Mouse (Mus musculus) heart, embryonic 13.5 days (tissue): Measurements from ENCODE around the gene Gm17428. TPM values are rescaled to one million over a fixed set of nuclear protein-coding genes. Genes with fewer than 3 reads are reported as not detected.
"Not testable (repeated sequence)": the region's sequence is repeated elsewhere in the genome, so short reads cannot be mapped to it uniquely, and the experiment has no call there.

Experiments
- ATAC-seq: fragments of 200-750 bp; cut with Nextera tagmentation; 2 replicates; pipeline ENCODE4 v1.8.0; 2017; ENCODE audit warnings: moderate TSS enrichment; ENCODE audit not compliant: insufficient number of reproducible peaks, low FRiP score, low TSS enrichment; ENCODE audit errors: extremely low read depth
- H3K27ac ChIP-seq: fragments of 300-500 bp; sonication (generic); replicated peaks from 2 replicates; pipeline ENCODE4 v1.5.1; 2015; ENCODE audit warnings: moderate library complexity, mild to moderate bottlenecking, inconsistent platforms
- H3K27me3 ChIP-seq: fragments of 300-500 bp; sonication (generic); replicated peaks from 2 replicates; pipeline ENCODE4 v1.6.1; 2015; ENCODE audit warnings: mild to moderate bottlenecking, inconsistent platforms
- H3K36me3 ChIP-seq: fragments of 300-500 bp; sonication (generic); 2 replicates; pipeline ENCODE4 v1.6.1; 2015; ENCODE audit warnings: mild to moderate bottlenecking, inconsistent platforms
- H3K4me1 ChIP-seq: fragments of 300-500 bp; sonication (generic); 2 replicates; pipeline ENCODE4 v1.6.1; 2015; ENCODE audit warnings: inconsistent platforms
- H3K4me2 ChIP-seq: fragments of 300-500 bp; sonication (generic); 2 replicates; pipeline ENCODE4 v1.6.1; 2015; ENCODE audit warnings: inconsistent platforms, mild to moderate bottlenecking, moderate library complexity
- H3K4me3 ChIP-seq: fragments of 300-500 bp; sonication (generic); 2 replicates; pipeline ENCODE4 v1.5.1; 2015; ENCODE audit warnings: moderate library complexity, mild to moderate bottlenecking, inconsistent platforms
- H3K9ac ChIP-seq: fragments of 300-500 bp; sonication (generic); 2 replicates; pipeline ENCODE4 v1.6.1; 2015; ENCODE audit warnings: inconsistent platforms, mild to moderate bottlenecking, moderate library complexity
- H3K9me3 ChIP-seq: fragments of 300-500 bp; sonication (generic); 2 replicates; pipeline ENCODE4 v1.6.1; 2016; ENCODE audit warnings: inconsistent platforms
- WGBS: fragments of 180-500 bp; shearing (Covaris S2); methylation state at CpG from one replicate; pipeline ENCODE4 v1.1.7; 2015; ENCODE audit warnings: mixed read lengths; 5-methylcytosine and 5-hydroxymethylcytosine counted together
- polyA plus RNA-seq: library from polyadenylated mRNA; unstranded; fragments of >200 nt; fragmentation: Nextera tagmentation; extraction: Ambion mirVana; gene quantifications from 2 replicates; pipeline ENCODE4 v1.2.1, GENCODE M21; 2015

Gm17428 gene
- polyA plus RNA-seq, 1 experiment from 2014 or later, result not detected

DNA sequence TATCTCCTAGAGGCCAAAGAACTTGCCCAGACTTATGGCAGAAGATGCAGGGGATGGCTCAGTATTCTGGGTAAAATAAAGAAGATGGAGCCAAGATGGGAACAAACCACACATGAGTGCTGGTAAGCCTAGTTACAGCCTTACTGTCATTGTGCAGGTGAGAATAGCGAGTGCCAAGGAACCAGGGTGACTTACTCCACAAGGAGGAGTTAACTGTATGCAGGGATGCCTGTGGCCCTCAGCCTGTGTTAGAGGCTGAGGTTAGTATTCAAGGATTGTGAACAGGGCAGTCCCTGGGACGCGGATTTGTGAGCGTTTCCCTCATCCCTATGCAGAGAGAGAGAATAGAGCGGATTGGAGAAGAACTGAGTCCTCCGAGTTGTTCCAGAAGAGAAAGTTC, 25.1 kb upstream of the Gm17428 start:
- Histone ChIP-seq H3K9ac (peak overlapping the region; percentile 2; the same call in 1 of the 2 replicates), H3K27ac (peak overlapping the region; percentile 24; the same call in 1 of the 2 replicates), H3K4me1 (peaks cover 44% of the 10 kb centered on the region), H3K4me3 (no peak overlapping the region), H3K9me3 (no peaks in the 10 kb centered on the region), H3K36me3 (peaks cover 96% of the 10 kb centered on the region), H3K27me3 (peaks cover 14% of the 10 kb centered on the region; the same call in 1 of the 2 replicates), H3K4me2 (no peak overlapping the region)
- no peak for ATAC-seq
- WGBS, result 72% methylated on average over 6 of the region's 6 CpGs

DNA sequence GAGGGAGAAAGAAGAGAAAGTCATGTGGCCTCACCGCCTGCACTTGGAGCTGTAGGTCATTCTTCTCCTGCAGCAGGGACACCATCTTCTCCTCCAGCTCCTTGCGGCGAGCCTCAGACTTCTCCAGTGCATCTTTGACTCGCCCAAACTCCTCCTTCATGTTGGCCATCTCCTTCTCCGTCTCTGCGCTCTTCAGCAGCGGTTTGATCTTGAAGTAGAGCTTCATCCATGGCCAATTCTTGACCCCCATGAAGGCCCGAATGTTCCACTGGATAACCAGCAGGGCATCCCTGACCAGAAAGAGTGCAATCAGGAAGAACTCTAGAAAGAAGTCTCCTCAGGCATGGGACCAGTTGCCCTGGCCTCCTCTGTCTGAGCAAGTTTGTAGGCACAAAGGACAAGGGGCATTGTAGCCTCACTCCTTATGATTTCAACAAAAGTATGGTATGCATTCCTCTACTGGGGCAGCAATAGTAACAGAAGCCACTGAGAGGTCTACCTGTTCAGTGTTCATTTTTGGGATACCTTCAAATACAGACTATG, 23.0 kb upstream of the Gm17428 start:
- Histone ChIP-seq H3K9ac (peak overlapping the region; percentile 25; the same call in 1 of the 2 replicates), H3K36me3 (peaks cover 96% of the 10 kb centered on the region), H3K4me2 (no peak overlapping the region), H3K4me1 (peaks cover 41% of the 10 kb centered on the region), H3K9me3 (no peaks in the 10 kb centered on the region), H3K4me3 (no peak overlapping the region), H3K27ac (peak overlapping the region; percentile 17; the same call in 1 of the 2 replicates), H3K27me3 (peaks cover 14% of the 10 kb centered on the region; the same call in 1 of the 2 replicates)
- no peak for ATAC-seq
- WGBS, result 80% methylated on average over 8 of the region's 8 CpGs

GRCm38 (mm10) chr14:54954474-54954873, 22.3 kb upstream of the Gm17428 start:
- no peak overlapping the region for H3K4me2 ChIP-seq
- peaks cover 96% of the 10 kb centered on the region for H3K36me3 ChIP-seq
- no peak overlapping the region for H3K27ac ChIP-seq
- peaks cover 12% of the 10 kb centered on the region; the same call in 1 of the 2 replicates for H3K27me3 ChIP-seq
- peak overlapping the region; percentile 60; the same call in 1 of the 2 replicates for H3K9ac ChIP-seq
- H3K9me3 ChIP-seq, result no peaks in the 10 kb centered on the region
- H3K4me1 ChIP-seq, result peaks cover 42% of the 10 kb centered on the region
- WGBS, result 52% methylated on average over 3 of the region's 3 CpGs
- no peak for ATAC-seq
- H3K4me3 ChIP-seq, result no peak overlapping the region

DNA sequence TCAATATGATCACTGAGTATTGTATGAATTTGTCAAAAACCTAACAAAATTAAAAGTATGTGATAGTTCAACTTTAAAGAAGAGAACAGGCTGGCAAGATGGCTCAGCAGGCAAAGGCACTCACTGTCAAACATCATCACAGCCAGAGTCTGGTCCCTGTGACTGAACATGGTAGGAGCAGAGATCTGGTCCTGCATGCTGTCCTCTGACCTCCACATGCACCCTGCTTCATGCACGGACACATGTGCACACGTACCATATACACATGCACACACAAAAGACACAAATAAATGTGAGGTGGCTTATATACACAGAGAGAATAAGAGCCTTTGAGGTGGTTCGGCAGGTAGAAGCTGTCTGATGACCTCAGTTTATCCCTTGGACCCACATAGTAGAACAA, 21.3 kb upstream of the Gm17428 start:
- Histone ChIP-seq H3K9ac (peak overlapping the region; percentile 60), H3K4me2 (0 out of 2 replicates have a peak overlapping the region, but pooled peaks have one; percentile 5), H3K36me3 (peaks cover 96% of the 10 kb centered on the region), H3K4me3 (no peak overlapping the region), H3K27ac (peak overlapping the region; percentile 39; the same call in 1 of the 2 replicates), H3K27me3 (peaks cover 6% of the 10 kb centered on the region; the same call in 1 of the 2 replicates), H3K9me3 (no peaks in the 10 kb centered on the region), H3K4me1 (peaks cover 44% of the 10 kb centered on the region)
- ATAC-seq, result no peak
- WGBS, result 64% methylated on average over 3 of the region's 3 CpGs

- 0 out of 2 replicates have a peak, but pooled peaks have one; percentile 0 for ATAC-seq
- H3K36me3 ChIP-seq, result peaks cover 96% of the 10 kb centered on the region
- peak overlapping the region; percentile 61 for H3K4me3 ChIP-seq
- H3K4me1 ChIP-seq, result peaks cover 54% of the 10 kb centered on the region
- peak overlapping the region; percentile 56; the same call in 1 of the 2 replicates for H3K27ac ChIP-seq
- H3K4me2 ChIP-seq, result peak overlapping the region; percentile 70
- no peaks in the 10 kb centered on the region for H3K9me3 ChIP-seq
- WGBS, result 62% methylated on average over 9 of the region's 9 CpGs
- H3K27me3 ChIP-seq, result 0 out of 2 replicates have a peak, but pooled peaks cover 1% of the 10 kb centered on the region
- peak overlapping the region; percentile 89 for H3K9ac ChIP-seq
Measured at GRCm38 (mm10) chr14:54956533-54956932, 20.2 kb upstream of the Gm17428 start.

DNA sequence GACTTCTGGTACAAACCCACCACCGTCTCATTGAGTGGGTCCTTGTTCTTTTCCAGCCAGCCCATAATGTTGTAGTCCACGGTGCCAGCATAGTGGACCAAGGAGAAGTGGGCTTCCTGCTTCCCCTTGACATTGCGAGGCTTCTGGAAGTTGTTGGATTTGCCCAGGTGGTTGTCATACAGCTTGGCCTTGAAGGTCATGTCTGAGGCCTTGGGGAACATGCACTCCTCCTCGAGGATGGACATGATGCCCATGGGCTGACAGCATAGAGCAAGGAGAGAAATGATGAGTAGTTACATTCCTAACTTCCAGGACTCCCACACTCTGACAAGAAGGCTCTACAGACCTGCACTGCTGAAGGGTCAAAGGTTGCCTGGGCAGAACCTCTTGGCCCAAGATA, 18.2 kb upstream of the Gm17428 start:
- 51% methylated on average over 4 of the region's 4 CpGs for WGBS
- peaks cover 93% of the 10 kb centered on the region for H3K36me3 ChIP-seq
- peak overlapping the region; percentile 70 for H3K4me2 ChIP-seq

DNA sequence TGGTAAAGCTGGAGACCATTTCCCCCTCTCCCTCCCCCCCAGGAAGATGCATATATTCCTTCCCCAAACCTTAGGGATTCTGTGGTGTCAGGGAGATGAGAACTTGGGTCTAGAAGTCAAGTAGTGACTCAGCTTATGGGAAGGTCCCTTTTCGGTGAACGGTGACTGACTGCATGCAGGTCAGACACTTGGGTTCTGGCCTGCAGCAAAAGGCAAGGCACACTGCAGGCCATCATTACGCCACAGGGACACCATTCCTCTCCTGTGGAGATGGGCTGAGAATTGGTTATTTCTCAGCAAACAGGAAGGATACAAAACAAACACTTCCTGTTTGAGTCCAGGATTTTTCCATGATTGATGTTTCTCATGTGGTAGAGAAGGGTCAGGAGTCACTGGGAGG, 17.5 kb upstream of the Gm17428 start:
- Histone ChIP-seq H3K4me2 (peak overlapping the region; percentile 70), H3K9ac (peak overlapping the region; percentile 89), H3K36me3 (peaks cover 93% of the 10 kb centered on the region), H3K27ac (peak overlapping the region; percentile 90), H3K4me1 (peaks cover 54% of the 10 kb centered on the region), H3K9me3 (no peaks in the 10 kb centered on the region), H3K27me3 (no peaks in the 10 kb centered on the region), H3K4me3 (peak overlapping the region; percentile 61)
- no peak for ATAC-seq
- WGBS, result 68% methylated on average over 3 of the region's 3 CpGs

More for the DNA sequence above, 18.2 kb upstream of the Gm17428 start:
- H3K9ac ChIP-seq, result peak overlapping the region; percentile 89
- no peaks in the 10 kb centered on the region for H3K27me3 ChIP-seq
- H3K9me3 ChIP-seq, result no peaks in the 10 kb centered on the region
- no peak for ATAC-seq
- peak overlapping the region; percentile 61 for H3K4me3 ChIP-seq
- peak overlapping the region; percentile 90 for H3K27ac ChIP-seq
- H3K4me1 ChIP-seq, result peaks cover 54% of the 10 kb centered on the region

- Histone ChIP-seq H3K9ac (peak overlapping the region; percentile 89), H3K4me1 (peaks cover 55% of the 10 kb centered on the region), H3K4me2 (peak overlapping the region; percentile 70), H3K4me3 (peak overlapping the region; percentile 61), H3K27ac (peak overlapping the region; percentile 90), H3K36me3 (peaks cover 93% of the 10 kb centered on the region)
- H3K9me3 ChIP-seq, H3K27me3 ChIP-seq, ATAC-seq: not testable (repeated sequence)
- WGBS, result 74% methylated on average over 12 of the region's 12 CpGs
Measured at GRCm38 (mm10) chr14:54959853-54960613, 16.7 kb upstream of the Gm17428 start.

DNA sequence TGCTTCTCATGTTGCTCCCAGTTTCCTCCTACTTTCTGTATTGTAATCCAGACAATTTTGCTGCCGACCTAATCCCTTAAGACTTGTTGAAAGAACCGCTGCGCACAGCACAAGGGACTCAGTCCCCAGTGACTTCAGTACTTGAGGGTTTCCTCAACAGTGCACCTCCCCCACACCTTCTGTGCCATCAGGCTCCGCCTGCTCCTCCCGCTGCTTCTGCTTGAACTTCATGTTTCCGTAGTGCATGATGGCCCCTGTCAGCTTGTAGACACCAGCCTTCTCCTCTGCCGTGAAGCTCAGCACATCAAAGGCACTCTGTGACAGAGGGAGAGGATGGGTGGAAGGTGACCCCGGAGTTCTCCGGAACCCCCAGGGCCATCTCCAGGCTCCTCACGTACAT, 16.0 kb upstream of the Gm17428 start:
- Histone ChIP-seq H3K4me2 (peak overlapping the region; percentile 70), H3K4me3 (peak overlapping the region; percentile 61), H3K36me3 (peaks cover 86% of the 10 kb centered on the region), H3K4me1 (peaks cover 55% of the 10 kb centered on the region), H3K9me3 (no peaks in the 10 kb centered on the region), H3K27ac (peak overlapping the region; percentile 90), H3K9ac (peak overlapping the region; percentile 89), H3K27me3 (no peaks in the 10 kb centered on the region)
- WGBS, result 34% methylated on average over 10 of the region's 10 CpGs
- no peak for ATAC-seq

DNA sequence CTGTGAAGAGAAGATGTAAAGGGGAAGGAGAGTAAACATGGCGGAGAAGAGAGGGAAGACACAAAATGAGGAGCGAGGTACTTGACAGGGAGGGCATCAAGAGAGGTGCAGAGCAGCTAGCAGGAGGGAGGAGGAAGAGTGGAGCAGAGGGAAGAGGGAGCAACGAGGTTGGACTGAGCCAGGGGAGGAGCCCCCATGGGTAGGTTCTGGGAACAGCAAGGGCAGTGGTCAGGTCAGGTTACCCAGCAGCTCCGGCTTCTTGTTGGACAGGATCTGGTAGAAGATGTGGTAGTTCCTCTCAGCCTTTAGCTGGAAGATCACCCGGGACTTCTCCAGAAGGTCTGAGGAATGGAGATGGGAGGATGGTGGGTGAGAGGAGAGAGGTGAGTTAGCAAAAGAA, 15.2 kb upstream of the Gm17428 start:
- Histone ChIP-seq H3K27me3 (no peaks in the 10 kb centered on the region), H3K4me1 (peaks cover 51% of the 10 kb centered on the region), H3K9me3 (no peaks in the 10 kb centered on the region), H3K4me2 (peak overlapping the region; percentile 70), H3K4me3 (peak overlapping the region; percentile 61), H3K36me3 (peaks cover 80% of the 10 kb centered on the region), H3K9ac (peak overlapping the region; percentile 89), H3K27ac (peak overlapping the region; percentile 90)
- WGBS, result 57% methylated on average over 5 of the region's 5 CpGs
- ATAC-seq, result no peak

DNA sequence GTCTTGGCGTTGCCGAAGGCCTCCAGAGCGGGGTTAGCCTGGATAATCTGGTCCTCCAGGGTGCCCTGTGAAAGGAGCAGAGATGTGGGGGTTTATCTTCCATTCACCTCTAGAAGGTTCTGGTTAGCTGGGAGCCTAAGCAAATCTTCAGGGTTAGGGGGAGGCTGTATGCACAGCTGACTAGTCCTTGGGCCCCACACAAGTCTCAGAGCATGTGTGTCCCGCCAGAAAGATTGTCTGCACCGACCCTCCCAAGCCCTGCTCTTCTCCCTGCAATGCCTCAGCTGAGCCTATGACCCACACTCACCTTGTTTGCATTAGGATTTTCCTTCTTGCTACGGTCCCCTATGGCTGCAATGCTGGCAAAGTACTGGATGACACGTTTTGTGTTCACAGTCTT, 14.0 kb upstream of the Gm17428 start:
- Histone ChIP-seq H3K9ac (peak overlapping the region; percentile 89), H3K4me2 (peak overlapping the region; percentile 70), H3K9me3 (no peaks in the 10 kb centered on the region), H3K27me3 (no peaks in the 10 kb centered on the region; the same call in 1 of the 2 replicates), H3K4me1 (peaks cover 55% of the 10 kb centered on the region), H3K36me3 (peaks cover 68% of the 10 kb centered on the region), H3K4me3 (peak overlapping the region; percentile 61), H3K27ac (peak overlapping the region; percentile 90)
- WGBS, result 47% methylated on average over 7 of the region's 7 CpGs
- ATAC-seq, result no peak
